Mouse (Mus musculus) erythroblast, embryonic 14.5 days (primary cell): ENCODE measurements around the gene Fbxl2.

Experiments
- GATA1 ChIP-seq: IDR thresholded peaks from 2 replicates; pipeline ENCODE4 v1.6.1; 2012; ENCODE audit warnings: low read length, inconsistent platforms, mixed read lengths
- TAL1 ChIP-seq: IDR thresholded peaks from 3 replicates; pipeline ENCODE4 v1.6.1; 2012; ENCODE audit warnings: low read length, inconsistent platforms, mixed read lengths

DNA sequence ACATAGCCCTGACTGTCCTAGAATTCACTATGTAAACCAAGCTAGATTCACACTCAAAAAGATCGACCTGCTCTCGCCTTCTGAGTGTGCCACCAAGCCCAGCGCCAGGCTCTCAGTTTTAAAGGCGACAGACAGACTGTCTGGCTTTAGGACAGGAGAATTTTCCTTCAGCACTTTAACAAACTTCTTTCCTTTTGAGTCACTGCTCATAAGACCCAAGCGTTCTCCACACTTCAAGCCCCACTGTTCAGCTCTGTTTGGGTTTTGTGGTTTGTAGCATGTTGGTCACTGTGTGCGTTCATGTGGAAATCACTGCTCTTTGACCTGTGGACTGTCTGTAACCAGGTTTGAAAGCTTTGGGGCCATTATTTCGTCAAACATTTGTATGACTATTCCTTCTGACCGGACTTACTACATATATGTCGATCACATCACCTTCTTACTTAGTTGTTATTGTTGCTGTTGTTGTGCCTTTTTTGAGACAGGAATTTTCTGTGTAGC is 38.1 kb downstream of the Fbxl2 start:
- no peak for TF ChIP-seq TAL1
- TF ChIP-seq GATA1: no peak
